Mouse (Mus musculus) 3134 (cell line): ENCODE results near the gene Samd4.
A peak's percentile ranks its signal among the peaks of the same experiment; 100 is the strongest.

Source experiments
- DNase-seq: peaks from one replicate; pipeline ENCODE4 v3.0.0-alpha.2; 2011; ENCODE audit warnings: low spot score; ENCODE audit not compliant: insufficient read length; ENCODE audit errors: extremely low read depth

Gene Samd4

GRCm38 (mm10) chr14:46984542-46985125 lies 102.0 kb downstream of the Samd4 start:
- no peak for DNase-seq

GRCm38 (mm10) chr14:46989694-46990093 lies 107.0 kb downstream of the Samd4 start:
- peak; percentile 73 for DNase-seq

GRCm38 (mm10) chr14:46990450-46990849 lies 107.8 kb downstream of the Samd4 start:
- no peak for DNase-seq

GRCm38 (mm10) chr14:46994704-46995103 lies 112.0 kb downstream of the Samd4 start:
- no peak for DNase-seq

- DNase-seq: peak; percentile 34
Measured at GRCm38 (mm10) chr14:46999321-47000025, 116.8 kb downstream of the Samd4 start.

GRCm38 (mm10) chr14:47000096-47000736 lies 117.6 kb downstream of the Samd4 start:
- DNase-seq: no peak

- no peak for DNase-seq
Measured at GRCm38 (mm10) chr14:47000786-47001761, 118.4 kb downstream of the Samd4 start.

GRCm38 (mm10) chr14:47004161-47004560 lies 121.5 kb downstream of the Samd4 start:
- no peak for DNase-seq

- DNase-seq: no peak
Measured at GRCm38 (mm10) chr14:47011171-47012139, 128.8 kb downstream of the Samd4 start.

GRCm38 (mm10) chr14:47015618-47016017 lies 133.0 kb downstream of the Samd4 start:
- no peak for DNase-seq

- no peak for DNase-seq
Measured at GRCm38 (mm10) chr14:47017658-47018057, 135.0 kb downstream of the Samd4 start.

GRCm38 (mm10) chr14:47020886-47021285 lies 138.2 kb downstream of the Samd4 start:
- DNase-seq: no peak

GRCm38 (mm10) chr14:47023529-47023928 lies 140.9 kb downstream of the Samd4 start:
- peak; percentile 66 for DNase-seq

- no peak for DNase-seq
Measured at GRCm38 (mm10) chr14:47027431-47028118, 144.9 kb downstream of the Samd4 start.

- no peak for DNase-seq
Measured at GRCm38 (mm10) chr14:47031542-47031941, 148.9 kb downstream of the Samd4 start.

- DNase-seq: no peak
Measured at GRCm38 (mm10) chr14:47032140-47032539, 149.5 kb downstream of the Samd4 start.

GRCm38 (mm10) chr14:47033423-47033822 lies 150.8 kb downstream of the Samd4 start:
- DNase-seq: no peak

- DNase-seq: no peak
Measured at GRCm38 (mm10) chr14:47041699-47042098, 159.0 kb downstream of the Samd4 start.

GRCm38 (mm10) chr14:47049051-47049450 lies 166.4 kb downstream of the Samd4 start:
- peak; percentile 42 for DNase-seq
